Mouse (Mus musculus): Measurements from ENCODE around the gene Jun. TPM values are rescaled to one million over a fixed set of nuclear protein-coding genes. Genes with fewer than 3 reads are reported as not detected.

Gene Jun
- polyA plus RNA-seq, 1 experiment from 2014 or later, result 45.4 TPM

DNA sequence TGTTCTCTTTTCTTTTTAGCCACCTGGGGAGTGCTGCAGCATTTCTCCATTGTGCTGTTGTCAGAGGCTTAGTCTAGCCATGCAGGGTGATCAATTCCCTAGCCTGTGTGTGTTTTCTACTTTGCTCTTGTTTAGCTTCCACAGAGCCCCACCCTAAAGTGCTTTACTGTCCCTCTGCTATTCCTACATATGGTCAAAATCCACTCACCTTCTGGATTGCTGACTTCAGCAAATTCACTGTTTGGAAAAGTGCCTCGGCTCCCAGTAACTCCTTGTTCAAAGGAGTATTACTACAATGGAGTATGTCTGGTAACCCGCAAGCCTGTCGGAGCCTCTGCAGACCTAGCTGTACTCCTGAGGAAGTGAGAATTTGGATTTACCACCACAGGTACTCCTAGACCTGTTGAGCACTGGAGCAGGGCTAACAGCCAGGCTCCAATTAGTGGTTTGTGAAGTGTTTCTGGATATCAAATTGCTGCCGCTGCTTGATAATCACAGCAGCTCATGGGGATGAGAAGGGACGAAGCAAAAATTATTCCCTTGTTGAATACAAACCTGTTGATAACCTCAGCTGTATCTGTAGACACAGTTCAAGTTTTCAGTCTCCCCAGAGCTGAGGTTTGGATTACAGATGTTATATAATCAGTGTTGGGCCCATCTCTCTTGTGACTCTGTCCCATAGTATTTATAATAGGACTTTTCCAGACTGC is 3.8 kb downstream of the Jun start:
- Histone ChIP-seq H3K9me3 (replicated peaks) (no peaks in the 10 kb centered on the region), H3K4me3 (no peak overlapping the region), H3K4me1 (peaks cover 12% of the 10 kb centered on the region), H3K36me3 (no peaks in the 10 kb centered on the region), H3K27ac (no peak overlapping the region), H3K27me3 (ENCODE audit: low read depth, poor library complexity, severe bottlenecking) (no peaks in the 10 kb centered on the region)
- no peak for DNase-seq (ENCODE audit: low spot score)
- 79% methylated on average over 5 of the region's 5 CpGs for WGBS

DNA sequence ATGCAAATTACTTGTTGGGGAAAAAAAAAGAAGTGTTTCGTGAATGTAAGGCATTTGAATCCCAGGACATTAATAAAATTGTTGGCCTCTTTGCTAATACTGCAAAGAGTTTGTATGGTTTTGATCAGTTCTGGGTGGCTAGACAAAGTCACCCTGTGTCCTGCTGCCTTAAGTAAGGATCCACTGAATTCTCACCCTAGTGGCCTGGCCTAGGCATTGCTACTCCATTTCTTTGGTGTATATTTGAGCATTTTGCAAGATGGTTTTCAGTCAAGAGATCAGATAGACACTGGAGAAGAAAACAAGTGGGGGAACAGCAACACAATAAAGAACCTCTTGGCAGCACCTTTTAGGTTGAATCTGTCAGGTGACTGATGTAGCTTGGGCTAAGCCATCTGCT is 6.9 kb downstream of the Jun start:
- DNase-seq (ENCODE audit: low spot score), result no peak
- H3K4me3 ChIP-seq, result no peak overlapping the region
- H3K27ac ChIP-seq, result no peak overlapping the region
- WGBS, result 80% methylated on average over 1 of the region's 1 CpGs
- H3K36me3 ChIP-seq, result no peaks in the 10 kb centered on the region
- H3K9me3 ChIP-seq (replicated peaks), result no peaks in the 10 kb centered on the region
- no peaks in the 10 kb centered on the region for H3K27me3 ChIP-seq (ENCODE audit: low read depth, poor library complexity, severe bottlenecking)
- H3K4me1 ChIP-seq, result peaks cover 1% of the 10 kb centered on the region; the same call in 1 of the 2 replicates

DNA sequence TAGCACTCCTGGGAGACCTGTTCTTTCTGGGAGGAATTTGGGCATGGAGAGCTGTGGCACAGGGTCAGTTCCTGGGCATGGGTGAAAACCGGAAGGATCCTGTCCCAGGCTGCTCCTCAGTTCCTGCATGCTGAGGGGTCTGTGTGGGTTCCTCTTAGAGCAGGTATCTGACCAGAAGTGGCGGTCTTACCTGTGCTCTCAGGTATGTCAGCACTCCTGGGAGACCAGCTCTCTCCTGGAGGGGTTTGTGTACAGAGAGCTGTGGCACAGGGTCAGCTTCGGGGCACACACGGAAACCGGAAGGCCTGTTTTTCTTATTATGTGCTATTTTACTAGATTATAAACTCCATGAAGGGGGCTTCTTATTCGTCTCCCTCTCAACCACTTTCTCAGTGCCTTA is 7.3 kb downstream of the Jun start:
- no peaks in the 10 kb centered on the region for H3K36me3 ChIP-seq
- H3K27ac ChIP-seq, result no peak overlapping the region
- H3K27me3 ChIP-seq (ENCODE audit: low read depth, poor library complexity, severe bottlenecking), result no peaks in the 10 kb centered on the region
- H3K9me3 ChIP-seq (replicated peaks), result no peaks in the 10 kb centered on the region
- 96% methylated on average over 6 of the region's 6 CpGs for WGBS
- no peaks in the 10 kb centered on the region for H3K4me1 ChIP-seq
- no peak for DNase-seq (ENCODE audit: low spot score)
- no peak overlapping the region for H3K4me3 ChIP-seq

DNA sequence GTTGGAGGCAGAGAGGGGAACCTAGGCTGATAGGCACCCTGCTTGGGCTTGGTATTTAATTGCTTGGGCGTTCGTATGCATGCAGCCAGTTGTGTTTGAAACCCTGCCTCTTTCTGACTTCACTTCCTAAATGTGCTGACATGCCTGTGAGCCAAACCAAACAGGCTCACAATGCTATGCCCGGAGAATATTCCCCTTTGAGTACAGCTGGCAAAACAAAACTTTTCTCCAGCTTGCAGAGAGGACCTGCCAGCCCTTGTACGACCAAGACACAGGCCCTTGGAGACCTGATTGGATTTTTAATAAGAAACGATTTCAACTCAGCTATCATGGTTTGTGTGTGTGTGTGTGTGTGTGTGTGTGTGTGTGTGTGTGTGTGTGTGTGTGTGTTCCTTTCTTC is 14.0 kb downstream of the Jun start:
- Histone ChIP-seq H3K4me1 (0 out of 2 replicates have a peak, but pooled peaks cover 4% of the 10 kb centered on the region), H3K27me3 (ENCODE audit: low read depth, poor library complexity, severe bottlenecking) (no peaks in the 10 kb centered on the region), H3K9me3 (replicated peaks) (no peaks in the 10 kb centered on the region), H3K4me3 (no peak overlapping the region), H3K36me3 (no peaks in the 10 kb centered on the region), H3K27ac (no peak overlapping the region; the same call in 1 of the 2 replicates)
- DNase-seq (ENCODE audit: low spot score), result no peak
- WGBS, result 77% methylated on average over 5 of the region's 5 CpGs

DNA sequence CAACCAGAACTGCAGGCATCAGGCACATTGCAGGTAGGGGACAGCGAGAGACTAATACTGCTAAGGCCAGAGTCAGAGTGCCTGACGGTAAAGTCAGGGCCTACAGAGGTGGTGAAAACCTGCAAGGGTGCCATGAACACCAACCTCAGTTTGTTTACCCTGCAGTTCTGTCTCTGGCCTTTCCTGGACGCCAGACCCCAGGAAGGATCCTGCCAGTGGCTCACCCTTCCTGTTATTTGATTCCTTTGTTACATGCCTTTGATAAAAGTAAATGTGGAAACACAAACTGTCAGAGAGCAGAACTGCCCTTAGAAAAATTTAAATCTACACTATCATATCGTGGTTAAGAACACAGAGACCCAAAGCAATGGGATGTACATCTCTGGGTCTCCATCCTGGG is 20.9 kb downstream of the Jun start:
- WGBS, result 68% methylated on average over 4 of the region's 4 CpGs
- Histone ChIP-seq H3K27me3 (ENCODE audit: low read depth, poor library complexity, severe bottlenecking) (no peaks in the 10 kb centered on the region), H3K9me3 (replicated peaks) (no peaks in the 10 kb centered on the region), H3K27ac (no peak overlapping the region), H3K36me3 (no peaks in the 10 kb centered on the region), H3K4me1 (no peaks in the 10 kb centered on the region), H3K4me3 (no peak overlapping the region)
- DNase-seq (ENCODE audit: low spot score), result no peak

DNA sequence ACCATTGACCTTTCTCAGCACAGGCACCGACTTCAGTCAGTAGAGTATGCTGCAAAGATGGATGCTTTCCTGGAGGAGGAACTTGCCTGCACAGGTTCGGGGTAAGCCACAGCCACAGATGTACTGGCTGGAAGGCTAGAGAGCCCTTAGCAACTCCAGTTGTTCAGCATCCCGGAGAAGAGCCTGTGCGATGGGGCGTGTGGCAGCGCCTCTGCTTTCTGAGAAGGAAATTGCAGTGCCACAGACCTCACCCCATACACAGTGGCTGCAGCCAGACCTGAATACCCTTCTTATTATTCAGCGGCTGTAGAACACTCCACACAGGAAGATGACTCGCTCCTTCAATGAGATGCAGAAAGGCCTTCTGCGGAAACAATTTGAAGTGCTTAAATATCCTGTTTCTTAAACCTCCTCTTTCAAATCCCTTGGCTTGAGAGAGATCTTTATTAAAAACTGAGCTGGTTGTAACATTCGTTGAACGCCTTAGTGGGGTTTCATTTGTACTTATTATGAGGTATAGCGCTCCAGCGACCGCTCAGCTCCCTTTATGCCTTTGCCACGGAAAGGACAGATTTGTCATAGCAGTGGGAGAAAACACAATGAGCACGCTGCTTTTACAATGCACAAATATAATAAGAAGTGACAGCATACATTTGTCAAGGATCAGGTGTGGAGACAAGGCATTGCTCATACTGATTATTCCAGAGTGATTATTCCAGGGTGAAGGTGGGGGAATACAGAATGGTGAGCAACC is 26.0 kb downstream of the Jun start:
- DNase-seq (ENCODE audit: low spot score), result no peak

DNA sequence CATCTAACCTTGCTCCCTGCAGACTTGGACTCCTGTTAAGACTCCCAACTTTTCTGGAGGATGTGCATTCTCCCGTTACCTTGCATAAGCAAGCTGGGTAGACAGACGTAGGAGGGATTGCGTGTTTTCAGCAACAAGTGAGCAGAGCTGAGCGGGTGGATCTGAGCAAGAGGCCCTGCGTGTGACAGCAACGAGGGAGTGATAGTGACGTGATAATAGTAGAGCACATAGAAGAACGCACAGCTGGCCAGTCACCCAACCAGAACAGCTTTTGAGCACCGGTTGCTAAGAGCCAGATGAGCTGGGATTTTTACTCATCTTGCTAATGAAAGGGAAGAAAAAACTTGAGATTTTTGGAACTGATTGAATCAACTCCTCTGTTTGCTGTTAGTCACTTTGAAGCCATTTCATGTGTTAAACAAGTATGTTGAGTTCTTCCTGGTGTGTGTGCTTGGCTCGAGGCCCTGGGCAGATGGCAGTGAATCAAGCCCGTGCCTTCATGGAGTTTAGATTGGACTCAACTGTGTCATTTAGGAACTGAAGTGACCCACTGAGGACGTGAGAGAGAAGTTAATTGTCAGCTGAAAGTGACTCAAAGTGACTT is 28.6 kb downstream of the Jun start:
- H3K27ac ChIP-seq, result no peak overlapping the region
- no peaks in the 10 kb centered on the region for H3K9me3 ChIP-seq (replicated peaks)
- DNase-seq (ENCODE audit: low spot score), result no peak
- H3K27me3 ChIP-seq (ENCODE audit: low read depth, poor library complexity, severe bottlenecking), result no peaks in the 10 kb centered on the region
- WGBS, result 91% methylated on average over 12 of the region's 12 CpGs
- no peaks in the 10 kb centered on the region for H3K36me3 ChIP-seq
- H3K4me1 ChIP-seq, result peaks cover 4% of the 10 kb centered on the region
- no peak overlapping the region for H3K4me3 ChIP-seq

More for the DNA sequence above, 26.0 kb downstream of the Jun start:
- WGBS, result 88% methylated on average over 16 of the region's 16 CpGs
- Histone ChIP-seq H3K27me3 (ENCODE audit: low read depth, poor library complexity, severe bottlenecking) (no peaks in the 10 kb centered on the region), H3K9me3 (replicated peaks) (no peaks in the 10 kb centered on the region), H3K27ac (no peak overlapping the region), H3K36me3 (no peaks in the 10 kb centered on the region), H3K4me1 (no peaks in the 10 kb centered on the region), H3K4me3 (no peak overlapping the region)

DNA sequence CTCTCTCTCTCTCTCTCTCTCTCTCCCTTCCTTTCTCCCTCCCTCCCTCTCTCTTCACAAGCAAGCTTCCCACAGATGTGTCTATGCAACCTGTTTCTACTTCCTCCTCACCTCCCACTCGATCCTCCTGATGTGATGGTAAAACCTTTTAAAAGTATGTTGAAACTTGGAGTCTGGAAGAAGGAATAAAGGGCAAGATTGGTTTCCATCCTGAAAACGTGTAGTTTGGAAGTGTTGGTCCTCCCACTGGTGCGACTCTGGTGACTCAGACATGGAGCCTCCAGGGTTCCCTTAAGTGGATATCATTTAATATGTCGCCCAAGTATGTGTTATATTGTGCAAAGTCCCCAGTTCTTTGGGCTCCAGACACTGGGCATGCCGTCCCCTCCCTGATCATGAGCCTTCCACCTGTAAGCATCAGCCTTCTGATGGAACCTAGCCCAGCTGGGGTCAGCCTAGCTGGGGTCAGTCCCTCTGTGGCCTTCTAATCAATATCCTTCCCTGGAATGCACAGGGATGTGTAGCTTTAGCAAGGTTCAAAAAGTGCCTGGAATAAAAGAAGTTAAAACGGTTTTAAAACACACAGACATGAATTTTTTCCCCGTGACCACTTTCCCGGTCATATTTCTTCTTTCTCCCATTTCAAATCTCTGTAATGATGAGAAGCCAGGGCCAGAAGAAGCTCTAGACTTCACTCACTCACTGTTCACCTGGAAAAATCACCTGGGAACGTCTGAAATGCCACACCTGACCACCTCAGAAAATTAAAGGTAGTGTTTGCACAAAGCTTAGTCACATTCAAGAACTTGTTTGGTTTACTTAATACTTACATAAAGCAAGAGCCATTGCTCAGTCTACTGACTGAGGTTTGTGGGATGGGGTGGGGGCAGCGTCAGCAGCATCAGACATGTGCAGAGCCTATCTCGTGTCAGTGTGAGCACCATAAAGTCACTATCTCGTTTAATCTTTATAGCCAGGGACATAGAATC is 30.1 kb downstream of the Jun start:
- Histone ChIP-seq H3K4me1 (peaks cover 11% of the 10 kb centered on the region), H3K27me3 (ENCODE audit: low read depth, poor library complexity, severe bottlenecking) (no peaks in the 10 kb centered on the region), H3K4me3 (no peak overlapping the region), H3K27ac (no peak overlapping the region), H3K9me3 (replicated peaks) (no peaks in the 10 kb centered on the region), H3K36me3 (no peaks in the 10 kb centered on the region)
- 85% methylated on average over 12 of the region's 12 CpGs for WGBS
- DNase-seq (ENCODE audit: low spot score), result no peak

DNA sequence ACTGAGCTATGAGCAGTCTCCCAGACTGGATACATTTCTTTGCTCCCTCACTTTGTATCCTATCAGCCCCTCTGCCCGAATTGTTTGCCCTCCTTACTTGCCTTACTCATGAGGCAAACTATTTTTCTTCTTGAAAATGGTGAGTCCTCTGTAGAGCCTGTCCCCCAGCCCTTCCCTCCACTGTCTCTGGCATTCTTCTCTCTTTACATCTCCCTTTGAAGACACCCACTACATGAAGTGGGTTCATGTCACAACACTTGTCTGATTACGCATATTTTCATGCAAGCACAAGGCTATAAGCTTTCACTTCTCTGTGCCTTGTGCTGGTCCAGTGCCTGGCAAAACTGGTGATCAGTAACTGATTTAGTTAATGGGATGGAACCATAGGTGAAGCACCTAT is 31.8 kb downstream of the Jun start:
- no peak for DNase-seq (ENCODE audit: low spot score)
- Histone ChIP-seq H3K9me3 (replicated peaks) (no peaks in the 10 kb centered on the region), H3K27ac (no peak overlapping the region), H3K4me3 (no peak overlapping the region), H3K4me1 (peaks cover 11% of the 10 kb centered on the region), H3K36me3 (no peaks in the 10 kb centered on the region), H3K27me3 (ENCODE audit: low read depth, poor library complexity, severe bottlenecking) (no peaks in the 10 kb centered on the region)
- 88% methylated on average over 2 of the region's 2 CpGs for WGBS

DNA sequence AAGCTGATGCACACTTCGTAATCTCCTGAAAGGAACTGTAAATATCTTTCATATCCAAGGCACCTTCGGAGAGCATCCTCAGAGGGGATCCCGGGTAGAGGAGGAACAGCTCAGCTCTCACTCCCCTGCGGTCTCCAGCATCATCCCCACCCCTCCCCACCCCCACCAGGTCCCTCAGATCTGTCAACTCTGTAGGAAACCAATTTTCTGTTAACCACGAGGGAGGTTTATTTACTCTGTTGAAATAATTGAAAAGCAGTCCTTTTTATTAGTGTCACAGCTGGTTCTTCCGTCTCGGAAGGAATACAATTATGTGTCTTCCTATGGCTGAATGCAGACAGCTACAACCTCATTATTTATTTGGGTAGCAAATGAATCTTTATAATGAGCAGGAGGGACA is 33.8 kb downstream of the Jun start:
- H3K4me1 ChIP-seq, result peaks cover 11% of the 10 kb centered on the region
- H3K4me3 ChIP-seq, result no peak overlapping the region
- H3K27ac ChIP-seq, result no peak overlapping the region
- H3K9me3 ChIP-seq (replicated peaks), result no peaks in the 10 kb centered on the region
- 28% methylated on average over 7 of the region's 7 CpGs for WGBS
- no peaks in the 10 kb centered on the region for H3K27me3 ChIP-seq (ENCODE audit: low read depth, poor library complexity, severe bottlenecking)
- H3K36me3 ChIP-seq, result no peaks in the 10 kb centered on the region
- DNase-seq (ENCODE audit: low spot score), result no peak

DNA sequence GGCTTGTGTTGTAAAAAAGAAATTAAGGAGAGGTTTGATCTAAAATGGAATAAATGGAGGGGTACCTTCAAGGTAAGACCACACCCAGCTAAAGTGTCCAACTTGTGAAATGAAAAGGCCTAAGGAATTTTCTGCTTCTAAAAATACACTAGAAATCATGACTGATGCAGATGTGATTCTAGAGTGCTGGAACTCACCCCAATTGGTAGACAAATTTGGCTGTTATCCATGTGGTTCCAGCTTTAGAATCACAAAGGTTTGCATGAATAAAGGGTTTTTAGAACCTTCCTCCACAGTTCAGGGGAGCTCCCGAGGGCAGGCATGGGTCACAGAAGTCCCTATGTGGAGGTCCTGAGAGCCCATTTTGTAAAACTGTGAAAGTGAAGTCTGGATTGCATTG is 39.3 kb downstream of the Jun start:
- Histone ChIP-seq H3K27me3 (ENCODE audit: low read depth, poor library complexity, severe bottlenecking) (no peaks in the 10 kb centered on the region), H3K27ac (no peak overlapping the region), H3K36me3 (no peaks in the 10 kb centered on the region), H3K9me3 (replicated peaks) (no peaks in the 10 kb centered on the region), H3K4me1 (no peaks in the 10 kb centered on the region), H3K4me3 (no peak overlapping the region)
- 88% methylated on average over 1 of the region's 1 CpGs for WGBS
- DNase-seq (ENCODE audit: low spot score), result no peak

DNA sequence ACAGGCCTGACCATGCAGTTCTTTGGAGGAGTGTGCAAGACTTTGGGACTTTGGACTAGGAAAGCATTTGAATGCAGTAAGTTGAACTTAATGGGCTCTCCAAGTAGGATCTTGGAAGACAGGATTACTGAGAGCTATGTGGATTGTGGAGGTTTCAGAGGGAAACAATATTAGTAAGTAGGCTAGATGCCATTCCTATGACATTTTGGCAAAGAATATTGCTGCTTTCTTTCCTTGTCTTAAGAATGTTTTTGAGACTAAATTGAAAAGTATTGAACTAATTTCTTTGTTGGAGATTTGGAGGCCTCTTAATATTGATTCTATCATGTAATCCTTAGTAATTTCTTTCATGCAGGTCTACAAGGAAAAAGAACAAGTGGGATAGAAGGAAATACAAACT is 39.8 kb downstream of the Jun start:
- Histone ChIP-seq H3K36me3 (no peaks in the 10 kb centered on the region), H3K27me3 (ENCODE audit: low read depth, poor library complexity, severe bottlenecking) (no peaks in the 10 kb centered on the region), H3K9me3 (replicated peaks) (no peaks in the 10 kb centered on the region), H3K4me3 (no peak overlapping the region), H3K27ac (no peak overlapping the region), H3K4me1 (no peaks in the 10 kb centered on the region)
- no peak for DNase-seq (ENCODE audit: low spot score)
